Mouse (Mus musculus) testis, postnatal 10 days (tissue): ENCODE results near the gene Kctd2.
A peak's percentile ranks its signal among the peaks of the same experiment; 100 is the strongest.
"Not testable (repeated sequence)": the region's sequence is repeated elsewhere in the genome, so short reads cannot be mapped to it uniquely, and the experiment has no call there.

Experiments used
- DNase-seq: peaks from one replicate; pipeline ENCODE4 v3.0.0; 2021; ENCODE audit warnings: low spot score

Gene Kctd2

DNA sequence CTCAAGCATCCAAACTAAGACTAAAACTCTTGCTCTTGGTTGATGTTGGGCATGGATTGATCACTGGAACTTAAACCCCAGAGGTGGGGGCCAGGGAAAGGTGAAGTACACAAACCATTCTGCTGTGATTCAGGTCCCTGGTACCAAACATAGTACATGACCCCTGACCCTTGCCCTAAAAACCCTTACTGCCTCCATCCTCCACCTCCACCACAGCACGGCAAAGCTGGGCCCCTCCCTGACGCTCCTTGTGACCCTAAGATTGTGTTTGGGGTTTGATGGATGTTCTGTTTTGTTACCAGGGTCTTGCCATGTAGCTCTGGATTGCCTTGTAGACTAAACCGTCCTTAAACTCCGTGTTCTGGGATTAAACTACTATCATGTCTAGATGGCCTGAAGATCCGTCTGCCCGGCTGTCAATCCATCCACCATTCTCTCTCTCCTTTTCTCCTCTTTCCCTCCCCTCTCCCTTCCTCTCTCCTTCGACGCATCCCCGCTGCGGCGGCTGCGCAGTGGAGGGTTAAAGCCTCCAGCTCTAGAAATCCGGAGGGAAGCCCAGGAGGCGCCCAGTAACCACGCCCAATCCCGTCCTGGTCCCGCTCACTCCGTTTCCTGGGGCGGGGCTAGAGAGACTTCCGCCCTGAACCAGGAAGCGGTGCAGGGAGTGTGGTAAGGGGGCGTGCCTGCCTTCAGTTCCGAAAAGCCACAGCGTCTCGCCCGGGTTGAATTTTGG is 55.3 kb downstream of the Kctd2 start, which contains the start of gene Armc7:
TSS of gene Armc7 (plus strand) at position 643 of the 733 bp plus-strand sequence.
- DNase-seq: peak; percentile 97

- DNase-seq: no peak
Observed at GRCm38 (mm10) chr11:115475758-115476237, 55.9 kb downstream of the Kctd2 start.

GRCm38 (mm10) chr11:115476630-115477029 is 56.7 kb downstream of the Kctd2 start:
- not testable (repeated sequence) for DNase-seq

- DNase-seq: not testable (repeated sequence)
Observed at GRCm38 (mm10) chr11:115477388-115477787, 57.5 kb downstream of the Kctd2 start.

GRCm38 (mm10) chr11:115478296-115478938 is 58.5 kb downstream of the Kctd2 start:
- DNase-seq: no peak
